Mouse (Mus musculus): ENCODE measurements around the gene Olfr69.
A peak's percentile ranks its signal among the peaks of the same experiment; 100 is the strongest.
"Not testable (repeated sequence)": the region's sequence is repeated elsewhere in the genome, so short reads cannot be mapped to it uniquely, and the experiment has no call there.

Olfr69 gene

DNA sequence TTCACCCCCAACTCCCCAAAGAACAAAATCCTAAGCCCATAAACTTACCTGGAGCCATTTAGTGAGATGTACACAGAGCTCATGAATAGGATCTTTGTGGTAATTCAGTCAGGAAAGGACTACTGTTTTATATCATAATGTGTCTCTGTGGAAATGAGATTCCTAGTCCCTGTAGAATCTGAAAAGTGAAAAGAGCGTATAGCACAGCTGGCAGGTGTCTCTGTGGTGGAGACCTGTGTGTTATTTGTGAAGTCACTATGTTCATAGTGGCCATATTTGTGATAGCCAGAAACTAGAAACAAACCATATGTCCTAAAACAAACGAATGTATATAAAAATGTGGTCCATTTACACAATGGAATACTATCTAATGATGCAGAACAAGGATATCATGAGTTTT, at the start of gene Olfr69:
Olfr69 (minus strand) TSS at position 101 of the 400 bp plus-strand sequence.
- DNase-seq (ENCODE audit: low spot score), result no peak

DNA sequence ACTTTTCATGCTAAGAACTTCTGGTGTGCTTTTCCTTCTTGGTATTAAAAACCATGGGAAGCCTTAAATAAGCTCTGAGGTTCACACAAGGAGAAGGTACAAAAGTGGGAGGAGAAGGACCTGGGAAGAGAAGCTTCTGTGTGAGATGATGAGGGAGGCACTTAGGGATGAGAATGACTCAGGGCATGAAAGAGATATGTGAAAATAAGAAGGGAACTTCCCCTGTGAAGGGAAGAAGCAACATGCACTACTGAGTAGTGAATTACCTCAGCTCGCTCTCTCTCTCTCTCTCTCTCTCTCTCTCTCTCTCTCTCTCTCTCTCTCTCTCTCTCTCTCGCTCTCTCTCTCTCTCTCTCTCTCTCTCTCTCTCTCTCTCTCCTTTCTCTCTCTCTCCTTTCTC, 43.7 kb upstream of the Olfr69 start:
- not testable (repeated sequence) for DNase-seq (ENCODE audit: low spot score)

DNA sequence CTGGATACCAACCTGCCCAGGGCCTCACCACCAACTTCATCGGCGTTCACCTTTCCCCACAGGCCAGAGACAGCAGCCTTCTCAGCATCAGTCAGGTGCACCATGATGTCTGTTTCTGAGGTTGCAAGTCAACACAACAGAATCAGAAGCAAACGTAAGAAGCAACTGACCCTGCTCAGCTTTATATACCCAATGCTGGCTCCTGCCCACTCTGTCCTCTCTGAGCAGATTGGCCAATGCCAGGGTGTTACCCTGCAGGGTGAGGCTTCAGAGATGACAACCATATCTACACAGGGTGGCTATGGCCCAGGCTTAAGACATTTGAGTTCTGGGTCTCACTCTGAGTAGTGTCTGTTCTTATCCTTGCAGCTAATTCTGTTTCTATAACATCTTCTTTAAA, 42.4 kb upstream of the Olfr69 start, which contains the start of gene Hbb-bt:
Hbb-bt (minus strand) TSS at position 231 of the 400 bp plus-strand sequence.
- no peak for DNase-seq (ENCODE audit: low spot score)

DNA sequence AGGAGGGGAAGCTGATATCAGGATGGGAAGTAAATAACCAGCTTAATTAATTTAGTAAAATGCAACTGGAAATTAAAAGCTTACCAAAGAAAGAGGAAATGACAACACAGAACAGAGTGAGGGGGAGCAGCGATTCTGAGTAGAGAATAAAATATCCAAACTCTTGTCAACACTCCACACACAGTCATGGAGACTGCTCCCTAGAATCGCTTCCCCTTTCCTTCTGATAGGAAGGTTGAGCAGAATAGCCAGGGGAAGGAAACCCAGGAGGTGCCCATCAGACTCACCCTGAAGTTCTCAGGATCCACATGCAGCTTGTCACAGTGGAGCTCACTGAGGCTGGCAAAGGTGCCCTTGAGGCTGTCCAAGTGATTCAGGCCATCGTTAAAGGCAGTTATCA, 41.8 kb upstream of the Olfr69 start:
- DNase-seq (ENCODE audit: low spot score), result not testable (repeated sequence)

DNA sequence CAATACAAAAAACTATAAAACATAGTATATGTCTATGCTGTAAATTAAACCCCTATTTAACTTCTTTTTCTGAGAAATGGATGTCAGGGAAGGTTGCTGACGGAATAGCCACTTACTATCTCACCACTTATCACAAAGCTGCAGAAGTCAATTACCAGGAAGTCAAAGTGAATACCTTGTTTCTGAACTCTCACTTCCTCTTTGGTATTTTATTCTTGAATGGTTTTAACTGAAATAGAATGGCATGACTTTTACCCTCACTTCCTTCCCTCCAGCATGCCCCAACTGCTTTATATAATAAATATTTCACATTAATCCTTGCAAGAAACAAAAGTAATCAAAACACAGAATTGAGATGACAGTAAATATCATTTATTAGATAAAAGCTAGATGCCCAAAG, 40.8 kb upstream of the Olfr69 start:
- DNase-seq (ENCODE audit: low spot score), result no peak

DNA sequence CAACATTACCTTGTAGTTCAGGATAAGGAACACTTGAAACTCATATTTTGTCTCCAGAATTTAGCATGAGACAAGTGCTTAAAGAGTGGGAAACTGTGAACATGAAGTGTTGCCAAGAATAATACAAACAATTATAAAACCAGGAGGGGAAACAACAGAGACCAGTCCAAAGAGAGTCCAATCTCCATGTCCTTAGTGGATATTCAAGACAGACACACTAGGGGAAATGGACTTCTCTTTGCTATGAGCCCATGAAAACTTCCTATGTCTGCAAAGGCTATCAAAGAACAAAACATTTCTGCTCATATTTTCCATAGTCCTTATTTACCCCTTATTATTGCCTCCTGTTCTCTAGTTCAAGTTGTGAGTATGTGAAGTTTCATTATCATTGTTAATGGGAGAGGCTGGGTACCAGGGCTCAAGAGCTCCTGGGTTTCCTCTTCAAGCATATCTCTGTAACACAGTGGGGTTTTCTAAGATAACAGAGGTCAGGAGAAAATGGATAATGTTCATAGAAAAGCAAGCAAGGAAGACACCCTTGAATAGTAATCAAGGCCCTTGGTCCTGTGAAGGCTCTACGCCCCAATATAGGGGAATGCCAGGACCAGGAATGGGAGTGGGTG, 39.9 kb upstream of the Olfr69 start:
- no peak for DNase-seq (ENCODE audit: low spot score)

DNA sequence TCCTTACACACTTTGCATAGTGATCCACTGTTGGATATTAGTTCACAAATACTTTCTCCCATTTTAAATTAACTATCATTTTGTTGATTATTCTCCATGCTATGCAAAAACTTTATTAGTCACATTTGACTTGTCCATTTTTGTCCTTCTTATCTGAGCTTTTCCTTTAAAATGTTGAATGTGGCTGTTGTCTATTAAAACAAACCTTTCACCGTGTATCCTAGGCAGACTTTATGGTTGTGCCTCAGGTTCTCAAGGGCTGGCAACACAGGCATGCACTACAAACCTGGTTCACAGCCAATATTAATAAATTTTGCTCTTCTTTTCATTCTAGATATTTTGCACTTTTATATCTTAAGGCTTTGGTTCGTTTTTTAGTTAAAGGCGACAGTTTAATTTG, 39.4 kb upstream of the Olfr69 start:
- DNase-seq (ENCODE audit: low spot score), result no peak

DNA sequence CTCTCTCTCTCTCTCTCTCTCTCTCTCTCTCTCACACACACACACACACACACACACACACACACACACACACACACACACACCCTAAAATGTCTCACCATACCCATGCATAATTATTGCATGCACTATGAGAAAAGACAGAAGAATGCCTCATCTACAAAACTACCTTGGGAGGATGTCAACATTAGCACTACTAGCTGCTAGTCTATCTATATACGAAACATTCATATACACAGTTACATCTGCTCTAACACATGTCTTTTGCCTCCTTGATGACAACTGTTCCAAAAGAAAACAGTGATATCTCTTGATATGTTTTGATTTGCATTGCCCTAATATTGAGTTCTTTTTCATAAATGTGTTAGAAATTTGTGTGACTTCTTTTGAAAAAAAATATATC, 38.9 kb upstream of the Olfr69 start:
- no peak for DNase-seq (ENCODE audit: low spot score)

DNA sequence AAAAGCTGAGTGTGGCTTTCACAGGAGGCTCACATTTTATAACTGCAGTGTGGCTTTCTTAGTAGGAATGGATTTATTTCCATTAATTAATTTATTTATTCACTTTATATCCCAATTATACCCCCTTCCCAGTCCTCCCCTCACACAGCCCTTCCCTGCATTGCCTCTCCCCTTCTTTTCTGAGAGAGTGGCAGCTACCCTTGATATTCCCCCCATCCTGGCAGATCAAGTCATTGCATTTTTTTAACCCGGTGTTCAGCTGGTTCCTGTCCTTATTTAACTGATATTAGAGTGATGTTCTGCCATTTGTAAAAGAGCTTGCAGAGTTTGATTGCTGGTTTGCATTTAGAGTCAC, 38.4 kb upstream of the Olfr69 start:
- DNase-seq (ENCODE audit: low spot score), result no peak

DNA sequence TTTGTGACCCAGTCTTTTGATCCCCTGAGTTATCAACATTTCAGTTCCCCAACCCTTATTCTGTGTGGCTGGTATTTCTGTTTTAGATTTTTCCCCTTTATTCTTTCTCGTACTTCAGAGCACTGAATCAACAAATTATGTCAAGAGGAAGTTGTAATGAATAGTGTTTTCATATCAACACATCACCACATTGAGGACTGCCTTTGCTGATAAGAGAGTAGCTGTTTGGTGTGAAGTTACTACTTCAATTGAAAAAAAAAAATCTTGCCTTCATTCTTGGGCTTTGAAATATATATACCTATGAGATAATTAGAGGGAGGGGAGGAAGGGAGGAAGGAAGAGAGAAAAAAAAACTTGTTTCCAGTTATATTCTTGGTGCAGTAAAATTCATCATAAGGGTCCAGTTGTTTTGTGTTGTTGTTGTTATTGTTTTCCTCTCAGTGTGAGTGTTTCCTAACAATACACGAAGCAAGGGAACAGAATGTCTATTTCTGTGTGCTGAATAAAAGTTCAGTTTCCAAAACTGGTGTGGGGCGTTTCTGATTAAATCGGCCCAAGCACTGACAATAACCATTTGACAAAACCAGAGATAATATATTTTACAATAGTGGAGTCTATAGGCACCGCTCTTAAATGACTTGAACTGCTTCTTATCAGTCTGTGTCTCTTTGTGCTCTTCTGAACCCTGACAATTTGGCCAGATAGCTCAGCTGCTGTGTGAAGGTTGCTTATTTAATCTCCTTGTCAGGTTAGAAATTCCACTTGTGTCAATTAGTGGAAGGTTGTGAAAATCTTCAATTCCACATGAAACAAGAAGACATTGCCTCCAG, 37.8 kb upstream of the Olfr69 start:
- DNase-seq (ENCODE audit: low spot score), result no peak

DNA sequence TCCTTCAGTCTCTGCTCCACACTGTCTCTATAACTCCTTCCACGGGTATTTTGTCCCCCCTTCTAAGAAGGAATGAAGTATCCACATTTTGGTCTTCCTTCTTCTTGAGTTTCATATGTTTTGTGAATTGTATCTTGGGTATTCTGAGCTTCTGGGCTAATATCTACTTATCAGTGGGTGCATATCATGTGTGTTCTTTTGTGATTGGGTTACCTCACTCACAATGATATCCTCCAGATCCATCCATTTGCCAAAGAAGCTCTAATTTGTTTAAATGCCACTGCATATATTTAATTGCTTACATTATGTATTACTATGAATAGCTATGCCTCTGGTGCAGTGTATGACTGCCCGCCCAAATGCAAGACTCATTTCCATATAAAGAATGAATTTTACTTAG, 36.7 kb upstream of the Olfr69 start:
- DNase-seq (ENCODE audit: low spot score), result not testable (repeated sequence)

DNA sequence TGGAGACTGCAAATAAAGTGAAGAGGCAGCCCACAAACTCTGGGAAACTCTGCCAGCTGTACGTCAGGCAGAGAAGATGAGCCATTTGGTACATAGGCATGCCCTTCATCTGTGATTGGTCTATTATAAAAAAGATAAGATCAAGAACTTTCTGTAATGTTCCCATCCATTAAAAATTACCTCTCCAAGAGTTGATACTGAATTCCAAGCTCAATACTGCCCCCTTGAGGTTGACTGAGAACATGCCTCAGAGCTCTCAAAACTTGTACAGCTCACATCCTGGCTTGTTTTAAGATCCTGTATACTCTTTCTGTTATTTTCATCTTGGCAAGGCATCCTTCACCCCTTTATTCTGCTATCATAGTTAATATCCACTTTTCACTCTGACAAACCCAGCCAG, 35.5 kb upstream of the Olfr69 start:
- peak; percentile 77 for DNase-seq (ENCODE audit: low spot score)

DNA sequence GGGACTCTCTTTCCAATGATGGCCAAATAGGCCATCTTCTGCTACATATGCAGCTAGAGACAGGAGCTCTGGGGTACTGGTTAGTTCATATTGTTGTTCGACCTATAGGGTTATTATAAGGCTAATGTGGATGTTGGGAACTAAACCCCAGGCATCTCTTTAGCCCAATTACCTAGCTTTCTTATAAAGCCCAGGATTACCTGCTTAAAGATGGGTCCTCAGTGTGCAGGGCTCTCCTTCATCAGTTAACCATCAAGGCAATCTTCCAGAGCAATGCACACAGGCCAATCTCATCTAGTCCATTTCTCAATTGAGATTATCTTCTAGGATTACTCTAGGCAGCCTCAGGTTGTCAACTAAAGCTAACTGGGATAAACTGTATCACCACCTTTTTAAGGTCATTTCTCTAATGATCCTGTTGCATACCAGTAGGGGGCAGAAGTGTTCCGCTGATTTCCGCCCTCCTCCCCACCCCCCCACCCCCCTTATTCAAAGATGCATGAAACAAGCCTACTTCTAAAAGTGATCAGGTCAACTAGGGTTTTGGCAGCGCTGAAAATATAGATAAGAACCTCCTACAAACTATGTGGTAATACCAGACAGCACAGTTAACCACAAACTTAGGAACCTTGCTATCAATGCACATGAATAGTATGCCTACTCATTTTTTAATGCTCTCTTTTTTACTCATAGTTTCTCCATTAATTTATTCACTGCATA, 21.4 kb upstream of the Olfr69 start:
- DNase-seq (ENCODE audit: low spot score), result no peak

DNA sequence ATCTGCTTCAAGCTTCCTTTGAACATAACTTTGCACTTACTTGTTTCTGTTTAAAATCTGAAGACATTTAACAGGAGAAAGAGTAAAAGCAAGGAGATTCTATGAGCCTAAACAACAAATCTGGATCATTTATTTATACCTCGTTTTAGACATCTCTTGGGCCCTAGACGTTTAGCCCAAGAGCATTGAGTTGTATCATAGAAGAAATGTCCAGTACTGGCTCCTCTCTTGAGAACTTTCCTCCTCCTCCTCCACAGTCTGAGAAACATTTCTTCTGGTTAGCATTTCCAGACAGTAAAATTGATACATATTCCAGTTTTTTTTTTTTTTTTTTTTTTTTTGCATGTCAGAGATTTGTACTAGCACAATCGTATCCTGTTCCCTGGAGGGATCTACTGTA, 20.3 kb upstream of the Olfr69 start, which contains the start of gene Olfr67:
Olfr67 (minus strand) TSS at position 101 of the 400 bp plus-strand sequence.
- DNase-seq (ENCODE audit: low spot score), result no peak

DNA sequence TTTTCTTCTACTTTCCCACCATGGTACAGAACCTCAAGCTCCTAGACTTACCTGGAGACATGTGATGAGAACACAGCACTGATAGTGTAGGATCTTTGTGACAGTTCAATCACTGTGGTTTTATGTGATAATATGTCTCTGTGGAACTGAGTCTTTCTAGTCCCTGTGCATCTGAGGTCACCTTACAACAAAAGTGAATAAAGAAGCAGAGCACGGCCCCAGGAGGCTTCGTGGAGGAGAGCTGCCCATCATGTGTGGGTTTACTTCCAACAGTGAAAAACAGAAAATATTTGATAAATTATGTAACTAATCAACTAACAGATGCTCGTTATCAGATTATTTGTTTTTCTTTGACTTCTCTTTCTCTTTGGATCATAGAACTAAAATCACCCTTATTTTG, 8.2 kb upstream of the Olfr69 start, which contains the start of gene Olfr68:
Olfr68 (minus strand) TSS at position 101 of the 400 bp plus-strand sequence.
- DNase-seq (ENCODE audit: low spot score), result no peak

DNA sequence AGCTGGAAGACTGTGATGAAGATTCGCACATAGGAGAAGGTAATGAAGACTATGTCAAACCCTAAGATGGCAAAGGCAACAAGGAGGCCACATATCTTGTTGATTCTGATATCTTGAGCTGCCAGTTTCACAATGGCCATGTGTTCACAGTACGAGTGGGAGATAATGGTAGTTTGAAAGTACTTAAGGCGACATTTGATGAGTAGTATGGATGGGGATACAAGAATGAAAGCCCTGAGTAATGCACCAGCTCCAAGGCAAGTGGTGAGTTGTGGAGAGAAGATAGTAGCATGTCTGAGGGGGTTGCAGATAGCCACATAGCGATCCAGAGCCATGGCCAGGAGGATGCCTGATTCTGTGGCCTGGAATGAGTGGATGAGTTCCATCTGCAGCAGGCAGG, 6.3 kb upstream of the Olfr69 start:
- DNase-seq (ENCODE audit: low spot score), result not testable (repeated sequence)

DNA sequence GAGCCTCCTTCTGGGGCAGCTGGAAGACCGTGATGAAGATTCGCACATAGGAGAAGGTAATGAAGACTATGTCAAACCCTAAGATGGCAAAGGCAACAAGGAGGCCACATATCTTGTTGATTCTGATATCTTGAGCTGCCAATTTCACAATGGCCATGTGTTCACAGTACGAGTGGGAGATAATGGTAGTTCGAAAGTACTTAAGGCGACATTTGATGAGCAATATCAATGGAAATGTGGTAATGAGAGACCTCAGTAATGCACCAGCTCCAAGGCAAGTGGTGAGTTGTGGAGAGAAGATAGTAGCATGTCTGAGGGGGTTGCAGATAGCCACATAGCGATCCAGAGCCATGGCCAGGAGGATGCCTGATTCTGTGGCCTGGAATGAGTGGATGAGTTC, 3.7 kb downstream of the Olfr69 start:
- not testable (repeated sequence) for DNase-seq (ENCODE audit: low spot score)

DNA sequence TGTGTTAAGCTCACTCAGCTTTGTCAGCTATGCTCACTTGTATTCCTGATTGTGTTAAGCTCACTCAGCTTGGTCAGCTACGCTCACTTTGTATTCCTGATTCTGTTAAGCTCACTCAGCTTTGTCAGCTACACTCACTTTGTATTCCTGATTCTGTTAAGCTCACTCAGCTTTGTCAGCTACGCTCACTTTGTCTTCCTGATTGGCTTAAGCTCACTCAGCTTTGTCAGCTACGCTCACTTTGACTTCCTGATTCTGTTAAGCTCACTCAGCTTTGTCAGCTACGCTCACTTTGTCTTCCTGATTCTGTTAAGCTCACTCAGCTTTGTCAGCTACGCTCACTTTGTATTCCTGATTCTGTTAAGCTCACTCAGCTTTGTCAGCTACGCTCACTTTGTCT, 9.2 kb downstream of the Olfr69 start:
- not testable (repeated sequence) for DNase-seq (ENCODE audit: low spot score)

DNA sequence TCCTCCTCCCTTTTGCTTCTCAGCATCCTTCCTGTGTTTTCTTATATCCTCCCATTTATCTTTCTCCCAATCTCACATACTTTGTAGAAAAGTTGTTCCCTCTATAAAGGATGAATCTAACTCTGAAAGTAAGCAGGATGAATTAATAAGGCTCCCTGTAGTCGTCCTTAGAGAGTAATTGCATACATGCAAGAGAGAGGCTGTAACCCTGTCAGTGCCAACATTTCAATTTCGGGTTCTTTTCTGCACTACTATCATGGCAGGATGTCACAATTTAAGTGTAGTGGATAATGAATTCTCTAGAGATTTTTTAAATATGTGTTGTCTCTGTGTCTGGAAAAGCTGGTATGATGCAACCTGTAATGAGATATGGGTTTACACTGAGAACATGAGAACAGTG, 14.2 kb downstream of the Olfr69 start, which contains the start of gene Olfr630:
Olfr630 (minus strand) TSS at position 101 of the 400 bp plus-strand sequence.
- no peak for DNase-seq (ENCODE audit: low spot score)

DNA sequence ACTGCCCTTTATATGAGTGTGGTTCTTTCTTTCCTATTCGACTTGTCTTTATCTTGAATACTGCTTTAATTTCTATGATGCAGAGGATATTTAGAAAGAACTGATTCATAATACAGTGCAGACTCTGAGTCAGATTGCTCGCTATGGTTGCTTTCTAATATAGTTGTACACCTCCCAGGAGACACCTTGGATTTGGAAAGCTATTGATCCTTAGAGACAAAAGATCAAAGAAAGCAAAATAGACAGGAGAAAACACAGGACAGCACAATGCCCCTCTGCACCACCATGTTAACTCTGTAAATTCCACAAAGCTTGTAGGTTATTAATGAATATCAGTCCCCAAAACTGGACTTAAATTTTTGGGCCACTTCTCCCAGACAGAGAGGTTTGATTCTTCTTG, 26.6 kb downstream of the Olfr69 start, which contains the start of gene Olfr629:
Olfr629 (minus strand) TSS at position 101 of the 400 bp plus-strand sequence.
- DNase-seq (ENCODE audit: low spot score), result no peak

DNA sequence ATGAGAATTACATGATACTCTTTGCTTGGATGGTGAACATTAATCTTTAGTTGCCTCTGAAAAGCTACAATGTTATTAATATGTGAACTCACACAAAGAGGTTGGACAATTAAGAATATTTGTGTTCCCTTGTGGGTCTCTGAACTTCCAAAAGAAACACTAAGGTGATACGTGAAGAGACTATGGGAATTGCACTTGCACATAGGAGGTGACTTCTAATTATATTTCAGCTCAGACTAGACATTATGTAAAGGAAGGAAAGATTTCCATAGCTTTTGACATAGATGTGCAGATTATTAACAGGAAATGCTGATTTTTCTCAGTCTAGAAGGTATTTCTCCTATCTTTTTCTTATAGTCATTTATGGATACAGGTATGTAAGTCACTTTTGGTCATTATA, 41.3 kb downstream of the Olfr69 start, which contains the start of gene Olfr628:
Olfr628 (plus strand) TSS at position 301 of the 400 bp plus-strand sequence.
- no peak for DNase-seq (ENCODE audit: low spot score)

DNA sequence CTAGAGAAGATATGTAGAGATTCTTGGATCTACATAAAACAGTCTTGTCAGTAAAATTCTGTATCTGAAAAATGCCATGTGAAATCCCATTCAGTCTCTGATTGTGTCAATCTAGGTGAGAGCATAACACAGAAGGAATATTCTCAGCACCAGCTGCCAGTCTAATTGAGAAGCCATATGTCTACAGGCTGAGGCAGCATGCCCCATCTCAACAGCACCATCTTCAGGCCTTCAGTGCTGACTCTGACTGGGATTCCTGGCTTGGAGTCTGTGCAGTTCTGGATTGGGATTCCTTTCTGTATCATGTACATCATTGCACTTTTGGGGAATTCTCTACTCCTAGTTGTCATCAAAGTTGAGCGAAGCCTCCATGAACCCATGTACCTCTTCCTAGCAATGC, 55.0 kb downstream of the Olfr69 start:
- DNase-seq (ENCODE audit: low spot score), result not testable (repeated sequence)

All from embryo, embryonic 10.5 days (tissue).